In the genomic region with DNA sequence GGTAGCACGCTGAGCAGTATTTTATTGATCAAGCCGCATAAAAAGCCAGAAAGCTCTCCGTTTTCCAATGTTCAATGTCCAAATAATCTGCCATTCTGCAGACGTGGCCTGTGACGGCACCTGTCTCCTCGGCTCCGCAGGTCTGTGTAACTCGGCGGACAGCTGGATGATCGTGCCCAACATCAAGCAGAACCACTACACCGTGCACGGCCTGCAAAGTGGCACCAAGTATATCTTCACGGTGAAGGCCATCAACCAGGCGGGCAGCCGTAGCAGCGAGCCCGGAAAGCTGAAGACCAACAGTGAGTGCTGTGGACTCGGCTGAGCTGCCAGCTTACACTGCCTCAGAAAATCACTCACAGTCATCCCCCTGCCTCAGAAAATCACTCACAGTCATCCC, we compare ENCODE assay signal across 8 mouse cellular contexts. TPM values are rescaled to one million over a fixed set of nuclear protein-coding genes. Genes with fewer than 3 reads are reported as not detected.
DNase-seq lines count a peak whose midpoint lies in the region; ATAC-seq lines count a peak whose summit lies in the region.
"Not testable (repeated sequence)": the region's sequence is repeated elsewhere in the genome, so short reads cannot be mapped to it uniquely, and the experiment has no call there.

No protein-coding gene starts in this region.

- H3K27ac ChIP-seq in ES-E14 (ENCODE audit: insufficient read depth, low read depth, low read length, poor library complexity, severe bottlenecking): peak overlapping the region; percentile 15; the same call in 1 of the 2 replicates
- not testable (repeated sequence) for H3K27ac ChIP-seq in forebrain, embryonic 15.5 days (replicated peaks); hindbrain, embryonic 11.5 days (ENCODE audit: low read depth, low read length); lung, embryonic 15.5 days; neural tube, embryonic 12.5 days

- peak; percentile 51 for DNase-seq in ES-E14 (ENCODE audit: low read depth, low spot score)
- DNase-seq in cerebellum, adult 18-20 months: peak; percentile 56 to 73
- not testable (repeated sequence) for DNase-seq in hindbrain, embryonic 11.5 days (ENCODE audit: low spot score)
- peak; percentile 78 for DNase-seq in layer of hippocampus, adult 11-12 months (ENCODE audit: low spot score)
- peak; percentile 74 for DNase-seq in testis, postnatal 14 days (ENCODE audit: low spot score)

- H3K9me3 ChIP-seq in ES-E14 (ENCODE audit: control insufficient read depth, insufficient read depth, low read depth, low read length): peaks cover 66% of the 10 kb centered on the region
- H3K9me3 ChIP-seq in forebrain, embryonic 15.5 days: peaks cover 48% of the 10 kb centered on the region
- H3K9me3 ChIP-seq in hindbrain, embryonic 11.5 days (ENCODE audit: control insufficient read depth, low read length): peaks cover 41% of the 10 kb centered on the region
- peaks cover 41% of the 10 kb centered on the region for H3K9me3 ChIP-seq in lung, embryonic 15.5 days
- H3K9me3 ChIP-seq in neural tube, embryonic 12.5 days: peaks cover 78% of the 10 kb centered on the region

- not testable (repeated sequence) for H3K4me1 ChIP-seq in ES-E14 (ENCODE audit: control insufficient read depth in 2 of 2, insufficient read depth in 2 of 2, low read length in 2 of 2, poor library complexity in 1 of 2); forebrain, embryonic 15.5 days; hindbrain, embryonic 11.5 days (replicated peaks; ENCODE audit: control insufficient read depth, insufficient read depth, low read length); lung, embryonic 15.5 days; neural tube, embryonic 12.5 days

- H3K4me3 ChIP-seq in ES-E14 (ENCODE audit: insufficient read depth in 1 of 2, low read depth in 1 of 2, low read length in 2 of 2, poor library complexity in 1 of 2, severe bottlenecking in 1 of 2): peak overlapping the region in 1 of 2 experiments; percentile 4; a peak in 1 of 4 replicates
- H3K4me3 ChIP-seq in forebrain, embryonic 15.5 days; hindbrain, embryonic 11.5 days (ENCODE audit: low read depth, low read length); lung, embryonic 15.5 days; neural tube, embryonic 12.5 days: not testable (repeated sequence)

- not testable (repeated sequence) for H3K27me3 ChIP-seq in forebrain, embryonic 15.5 days; hindbrain, embryonic 11.5 days (ENCODE audit: control insufficient read depth, insufficient read depth, low read length); lung, embryonic 15.5 days; neural tube, embryonic 12.5 days (replicated peaks)

- H3K9ac ChIP-seq in ES-E14 (ENCODE audit: insufficient read depth, low read depth, low read length, poor library complexity, severe bottlenecking); forebrain, embryonic 15.5 days (replicated peaks); hindbrain, embryonic 11.5 days (ENCODE audit: low read depth, low read length); lung, embryonic 15.5 days; neural tube, embryonic 12.5 days: not testable (repeated sequence)

- H3K36me3 ChIP-seq in ES-E14 (ENCODE audit: control insufficient read depth, insufficient read depth, low read length, poor library complexity, severe bottlenecking): peaks cover 83% of the 10 kb centered on the region
- H3K36me3 ChIP-seq in forebrain, embryonic 15.5 days: peaks cover 61% of the 10 kb centered on the region
- peaks cover 49% of the 10 kb centered on the region for H3K36me3 ChIP-seq in hindbrain, embryonic 11.5 days (ENCODE audit: control insufficient read depth, insufficient read depth, low read length)
- peaks cover 70% of the 10 kb centered on the region for H3K36me3 ChIP-seq in lung, embryonic 15.5 days
- H3K36me3 ChIP-seq in neural tube, embryonic 12.5 days: peaks cover 71% of the 10 kb centered on the region

- WGBS in forebrain, embryonic 15.5 days: 84% methylated on average over 18 of the region's 18 CpGs
- 84% methylated on average over 18 of the region's 18 CpGs for WGBS in hindbrain, embryonic 11.5 days
- WGBS in lung, embryonic 15.5 days: 82% methylated on average over 18 of the region's 18 CpGs
- 84% methylated on average over 18 of the region's 18 CpGs for WGBS in neural tube, embryonic 12.5 days

- not testable (repeated sequence) for H3K4me2 ChIP-seq in forebrain, embryonic 15.5 days (replicated peaks); hindbrain, embryonic 11.5 days (replicated peaks; ENCODE audit: low read depth, low read length); lung, embryonic 15.5 days; neural tube, embryonic 12.5 days (replicated peaks)

- peak; percentile 23 for ATAC-seq in forebrain, embryonic 15.5 days (replicated peaks)
- ATAC-seq in hindbrain, embryonic 11.5 days (ENCODE audit: low FRiP score): peak; percentile 13; the same call in 1 of the 2 replicates
- 0 out of 2 replicates have a peak, but pooled peaks have one; percentile 6 for ATAC-seq in lung, embryonic 15.5 days (ENCODE audit: borderline replicate concordance, extremely low read depth, low FRiP score, low TSS enrichment)
- ATAC-seq in neural tube, embryonic 12.5 days (ENCODE audit: low FRiP score, low read depth): peak; percentile 18

- in situ Hi-C loops in ES-E14 (cut with MboI; ENCODE audit: low sequenced_read_pairs in 2 of 2, unreplicated experiment in 2 of 2): not testable (repeated sequence)

RNA-seq across cellular contexts. Expression of gene Gm21887, which starts 23.7 kb away (rescaled TPM):
- total RNA-seq in ES-E14 (2012; rRNA removed): 165 and 322 TPM in 2 replicates
- polyA plus RNA-seq in forebrain, embryonic 15.5 days (2015; fragmentation: Nextera tagmentation; extraction: Ambion mirVana): 189 and 242 TPM in 2 replicates
- 174 and 175 TPM in 2 replicates for polyA plus RNA-seq in hindbrain, embryonic 11.5 days (2014; fragmentation: Nextera tagmentation; extraction: Ambion mirVana)
- 199 and 218 TPM in 2 replicates for polyA plus RNA-seq in lung, embryonic 15.5 days (2015; fragmentation: Nextera tagmentation; extraction: Ambion mirVana)
- 240 and 361 TPM in 2 replicates for polyA plus RNA-seq in neural tube, embryonic 12.5 days (2016; fragmentation: Nextera tagmentation; extraction: Ambion mirVana)
